Mouse (Mus musculus) ES-E14 (cell line): ENCODE results near the gene Rnf135. TPM values are rescaled to one million over a fixed set of nuclear protein-coding genes. Genes with fewer than 3 reads are reported as not detected.
"Not testable (repeated sequence)": the region's sequence is repeated elsewhere in the genome, so short reads cannot be mapped to it uniquely, and the experiment has no call there.

ENCODE experiments used
- DNase-seq: peaks from one replicate; pipeline ENCODE4 v3.0.0-alpha.2; 2013; ENCODE audit warnings: low read depth, low spot score
- H3K27ac ChIP-seq: 2 replicates; pipeline ENCODE4 v1.5.1; 2012; ENCODE audit warnings: low read depth, mild to moderate bottlenecking, low read length, moderate library complexity, mixed read lengths; ENCODE audit not compliant: poor library complexity, insufficient read depth, severe bottlenecking
- H3K36me3 ChIP-seq: 2 replicates; pipeline ENCODE4 v1.6.1; 2012; ENCODE audit warnings: mild to moderate bottlenecking, low read length, moderate library complexity, mixed read lengths; ENCODE audit not compliant: control insufficient read depth, poor library complexity, insufficient read depth, severe bottlenecking
- H3K4me1 ChIP-seq, 2 experiments: fragments of 150-350 bp in 1 of 2; sonication (generic) in 1 of 2; 2 replicates each; pipeline ENCODE4 v1.6.1; 2012; ENCODE audit warnings: low read length in 2 of 2, mild to moderate bottlenecking in 1 of 2, mixed read lengths in 1 of 2; ENCODE audit not compliant: control insufficient read depth in 2 of 2, insufficient read depth in 2 of 2, poor library complexity in 1 of 2
- H3K4me3 ChIP-seq, 2 experiments: fragments of 150-350 bp in 1 of 2; sonication (generic) in 1 of 2; 2 replicates each; pipeline ENCODE4 v1.5.1; 2012; ENCODE audit warnings: low read length in 2 of 2, low read depth in 1 of 2, mild to moderate bottlenecking in 1 of 2, mixed read lengths in 1 of 2; ENCODE audit not compliant: insufficient read depth in 1 of 2, poor library complexity in 1 of 2, severe bottlenecking in 1 of 2
- H3K9ac ChIP-seq: 2 replicates; pipeline ENCODE4 v1.6.1; 2012; ENCODE audit warnings: low read depth, mild to moderate bottlenecking, low read length, mixed read lengths; ENCODE audit not compliant: poor library complexity, insufficient read depth, severe bottlenecking
- H3K9me3 ChIP-seq: fragments of 150-350 bp; sonication (generic); 2 replicates; pipeline ENCODE4 v1.6.1; 2012; ENCODE audit warnings: low read depth, mild to moderate bottlenecking, low read length; ENCODE audit not compliant: control insufficient read depth, insufficient read depth
- CHD2 ChIP-seq: IDR thresholded peaks from 2 replicates; pipeline ENCODE4 v1.6.1; 2014; ENCODE audit warnings: mild to moderate bottlenecking, low read depth, low read length, inconsistent platforms
- HCFC1 ChIP-seq: IDR thresholded peaks from 2 replicates; pipeline ENCODE4 v1.6.1; 2012; ENCODE audit warnings: low read length, inconsistent platforms, borderline replicate concordance; ENCODE audit not compliant: insufficient read depth
- MAFK ChIP-seq: IDR thresholded peaks from 2 replicates; pipeline ENCODE4 v1.6.1; 2014; ENCODE audit warnings: mild to moderate bottlenecking, low read depth, low read length, inconsistent platforms; ENCODE audit not compliant: insufficient read depth
- ZC3H11A ChIP-seq: IDR thresholded peaks from 2 replicates; pipeline ENCODE4 v1.6.1; 2012; ENCODE audit warnings: low read depth, mild to moderate bottlenecking, inconsistent platforms, low read length, borderline replicate concordance
- ZNF384 ChIP-seq: IDR thresholded peaks from 2 replicates; pipeline ENCODE4 v1.6.1; 2012; ENCODE audit warnings: low read depth, low read length, inconsistent platforms
- in situ Hi-C, 2 experiments: fragments of 600-800 bp; cut with MboI; formaldehyde crosslinking; loops; one replicate each; pipeline ENCODE4 v1.15.1; 2025; ENCODE audit warnings: low sequenced_read_pairs in 2 of 2, inconsistent platforms in 1 of 2; ENCODE audit not compliant: unreplicated experiment in 2 of 2
- total RNA-seq: library from RNA; depleted of rRNA; stranded (reverse); fragments of 300-350 nt; gene quantifications from 2 replicates; pipeline ENCODE4 v1.2.3, GENCODE M21; 2012

The Rnf135 gene
- total RNA-seq, 1 experiment: 3.4 TPM

DNA sequence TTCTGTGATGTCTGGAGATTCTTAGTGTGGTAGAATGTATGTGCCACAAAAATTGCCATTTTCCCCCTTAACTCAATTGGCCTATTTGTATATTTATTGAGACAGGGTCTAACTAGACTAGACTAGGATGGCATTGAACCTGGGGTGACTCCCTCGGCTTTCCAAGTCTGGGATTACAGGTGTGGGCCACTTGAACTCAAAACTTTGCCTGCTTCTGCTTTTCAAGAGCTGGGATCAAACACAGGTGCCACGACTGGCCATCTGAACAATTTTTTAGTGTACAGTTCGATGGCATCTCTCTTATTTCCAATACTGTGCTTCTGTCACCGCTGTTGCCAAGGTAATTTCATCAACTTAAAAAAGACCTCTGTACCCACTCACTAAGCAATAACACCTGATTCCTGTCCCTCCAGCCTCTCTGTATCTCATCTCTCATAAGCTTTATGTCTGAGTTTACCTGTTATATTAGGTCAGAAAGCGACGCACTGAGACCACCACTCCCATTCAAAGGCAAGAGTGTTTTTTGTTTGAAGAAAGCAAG is 950 bp downstream of the Rnf135 start:
- peak overlapping the region; percentile 84 to 87 for H3K4me3 ChIP-seq
- H3K9ac ChIP-seq: peak overlapping the region; percentile 88; the same call in 1 of the 2 replicates
- no peak for DNase-seq
- TF ChIP-seq HCFC1: no peak
- no peak for TF ChIP-seq MAFK
- no peak for TF ChIP-seq CHD2
- no peak for TF ChIP-seq ZC3H11A
- TF ChIP-seq ZNF384: no peak
- H3K9me3 ChIP-seq: no peaks in the 10 kb centered on the region
- H3K4me1 ChIP-seq: 0 out of 4 replicates have a peak, but pooled peaks cover 0 to 3% of the 10 kb centered on the region in 2 experiments
- H3K36me3 ChIP-seq: no peaks in the 10 kb centered on the region
- in situ Hi-C loops: no loop called here
- H3K27ac ChIP-seq: no peak overlapping the region

DNA sequence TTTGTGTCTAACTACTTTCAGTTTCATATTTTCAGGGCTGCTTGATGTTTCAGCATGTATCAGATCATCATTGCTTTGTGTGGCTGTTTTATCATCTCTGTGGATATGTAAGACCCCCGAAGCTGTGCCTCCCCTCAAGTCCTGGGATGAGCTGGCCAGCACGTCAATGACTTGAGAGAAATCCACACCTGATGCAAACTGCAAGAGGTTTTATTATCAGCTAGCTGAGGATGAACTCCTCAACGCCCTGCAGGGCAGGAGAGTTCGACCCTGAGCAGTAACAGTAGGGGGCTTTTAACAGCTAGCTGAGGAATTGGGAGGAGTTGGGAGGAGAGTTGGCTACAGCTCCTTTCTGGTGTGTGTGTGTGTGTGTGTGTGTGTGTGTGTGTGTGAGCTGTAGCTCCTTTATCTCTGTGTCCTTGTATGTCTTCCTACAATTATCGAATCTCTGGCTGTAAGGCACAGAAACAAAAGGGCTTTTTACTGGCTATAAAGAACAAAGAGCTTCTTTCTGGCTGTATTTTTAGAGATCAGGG is 1.9 kb downstream of the Rnf135 start:
- in situ Hi-C loops, H3K27ac ChIP-seq, H3K4me1 ChIP-seq, H3K4me3 ChIP-seq, H3K9me3 ChIP-seq, DNase-seq, H3K36me3 ChIP-seq, H3K9ac ChIP-seq: not testable (repeated sequence)

DNA sequence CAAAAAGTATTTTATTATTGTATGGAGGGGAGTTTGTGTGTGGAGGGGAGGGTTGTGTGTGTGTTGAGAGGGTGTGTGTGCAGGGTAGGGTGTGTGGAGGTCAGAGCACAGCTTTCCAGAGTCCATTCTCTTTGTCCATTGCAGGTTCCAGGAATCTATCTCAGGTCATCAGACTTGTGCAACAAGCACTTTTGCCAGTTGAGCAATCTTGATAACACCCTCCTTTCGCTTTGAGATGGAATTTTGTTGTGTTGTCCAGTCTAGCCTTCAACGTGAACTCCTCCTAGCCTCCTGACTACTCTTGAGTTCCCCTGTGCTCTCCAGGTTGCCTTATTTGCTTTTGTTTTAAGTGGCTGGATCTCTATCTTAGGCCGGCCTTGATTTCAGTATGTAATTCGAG is 6.6 kb downstream of the Rnf135 start:
- H3K9me3 ChIP-seq: no peaks in the 10 kb centered on the region
- H3K36me3 ChIP-seq: no peaks in the 10 kb centered on the region; the same call in none of the 2 replicates
- H3K9ac ChIP-seq: no peak overlapping the region
- no peak for TF ChIP-seq CHD2
- TF ChIP-seq ZC3H11A: no peak
- no peak for TF ChIP-seq HCFC1
- no peak for TF ChIP-seq ZNF384
- no peak for TF ChIP-seq MAFK
- H3K4me1 ChIP-seq: peaks cover 0 to 6% of the 10 kb centered on the region in 2 experiments; a peak in 2 of 4 replicates
- no peak overlapping the region for H3K4me3 ChIP-seq
- no peak for DNase-seq
- in situ Hi-C loops: no loop called here
- H3K27ac ChIP-seq: no peak overlapping the region

GRCm38 (mm10) chr11:80193827-80194226 is 10.2 kb downstream of the Rnf135 start:
- Histone ChIP-seq H3K4me3 (no peak overlapping the region), H3K9me3 (no peaks in the 10 kb centered on the region), H3K4me1 (peaks cover 0 to 6% of the 10 kb centered on the region in 2 experiments; a peak in 2 of 4 replicates), H3K9ac (no peak overlapping the region), H3K27ac (no peak overlapping the region), H3K36me3 (no peaks in the 10 kb centered on the region; the same call in none of the 2 replicates)
- no peak for DNase-seq
- TF ChIP-seq ZC3H11A: no peak
- TF ChIP-seq ZNF384: no peak
- no peak for TF ChIP-seq CHD2
- no peak for TF ChIP-seq MAFK
- TF ChIP-seq HCFC1: no peak
- in situ Hi-C loops: no loop called here

DNA sequence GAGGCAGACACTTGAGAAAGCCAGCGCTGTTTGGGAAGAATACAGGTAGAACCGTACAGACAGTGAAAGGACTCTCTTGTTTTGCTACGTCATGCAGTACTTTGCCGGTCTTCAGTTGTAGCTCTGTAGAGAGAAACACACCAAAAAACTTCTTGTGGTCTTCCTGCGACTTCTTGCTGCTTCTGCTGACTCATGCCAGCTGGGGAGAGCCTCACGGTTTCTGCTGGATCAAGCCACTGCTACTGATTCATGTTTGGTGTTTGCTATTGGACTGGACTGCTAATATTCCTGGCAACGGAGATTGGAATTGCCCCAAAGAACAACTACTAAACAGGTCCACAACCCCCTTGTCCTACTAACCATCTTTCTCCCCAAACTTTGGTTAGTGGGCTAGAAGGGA is 12.7 kb downstream of the Rnf135 start:
- DNase-seq: no peak
- Histone ChIP-seq H3K4me3 (no peak overlapping the region), H3K9me3 (no peaks in the 10 kb centered on the region), H3K36me3 (no peaks in the 10 kb centered on the region; the same call in 1 of the 2 replicates), H3K27ac (no peak overlapping the region), H3K4me1 (no peaks in the 10 kb centered on the region), H3K9ac (no peak overlapping the region)
- TF ChIP-seq ZC3H11A (no peak), MAFK (peak; percentile 65; the same call in 1 of the 2 replicates)
- in situ Hi-C loops: no loop called here
